Mouse (Mus musculus) liver, embryonic 14.5 days (tissue): ENCODE data around the gene Nfya. TPM values are rescaled to one million over a fixed set of nuclear protein-coding genes. Genes with fewer than 3 reads are reported as not detected.
A peak's percentile ranks its signal among the peaks of the same experiment; 100 is the strongest.

Experiments used
- ATAC-seq: fragments of 200-750 bp; cut with Nextera tagmentation; 2 replicates; pipeline ENCODE4 v1.8.0; 2017; ENCODE audit warnings: moderate number of reproducible peaks, mild to moderate bottlenecking, moderate library complexity; ENCODE audit not compliant: insufficient read depth
- DNase-seq, 3 experiments: peaks; one replicate each; pipeline ENCODE4 v3.0.0-alpha.2; 2012 to 2013; ENCODE audit warnings: low read depth in 3 of 3, low spot score in 3 of 3
- H3K27ac ChIP-seq: fragments of 300-500 bp; sonication (generic); 2 replicates; pipeline ENCODE4 v1.5.1; 2014; ENCODE audit warnings: moderate library complexity, mild to moderate bottlenecking, control low read depth, inconsistent platforms
- H3K27me3 ChIP-seq: fragments of 300-500 bp; sonication (generic); 2 replicates; pipeline ENCODE4 v1.6.1; 2014; ENCODE audit warnings: mild to moderate bottlenecking, low read length, moderate library complexity; ENCODE audit not compliant: control insufficient read depth, insufficient read depth
- H3K36me3 ChIP-seq: fragments of 300-500 bp; sonication (generic); replicated peaks from 2 replicates; pipeline ENCODE4 v1.6.1; 2014; ENCODE audit warnings: low read depth; ENCODE audit not compliant: control insufficient read depth, insufficient read depth
- H3K4me1 ChIP-seq, 2 experiments: fragments of 200-500 bp in 1 of 2; fragments of 300-500 bp in 1 of 2; sonication (generic) in 1 of 2; replicated peaks; 2 replicates each; pipeline ENCODE4 v1.6.1; 2012 to 2014; ENCODE audit warnings: antibody characterized with exemption in 1 of 2, inconsistent platforms in 1 of 2, low read length in 1 of 2; ENCODE audit not compliant: control insufficient read depth in 2 of 2, insufficient read depth in 2 of 2
- H3K4me2 ChIP-seq: fragments of 300-500 bp; sonication (generic); 2 replicates; pipeline ENCODE4 v1.6.1; 2014; ENCODE audit warnings: low read depth, mild to moderate bottlenecking, control low read depth, moderate library complexity
- H3K4me3 ChIP-seq, 2 experiments: fragments of 200-500 bp in 1 of 2; fragments of 300-500 bp in 1 of 2; sonication (generic) in 1 of 2; 2 replicates each; pipeline ENCODE4 v1.5.1; 2012 to 2014; ENCODE audit warnings: low read depth in 2 of 2, low read length in 2 of 2, mild to moderate bottlenecking in 2 of 2, control low read depth in 1 of 2, inconsistent platforms in 1 of 2, moderate library complexity in 1 of 2; ENCODE audit not compliant: insufficient read depth in 1 of 2
- H3K9ac ChIP-seq: fragments of 300-500 bp; sonication (generic); replicated peaks from 2 replicates; pipeline ENCODE4 v1.6.1; 2014; ENCODE audit warnings: mild to moderate bottlenecking, control low read depth, moderate library complexity
- H3K9me3 ChIP-seq: fragments of 300-500 bp; sonication (generic); 2 replicates; pipeline ENCODE4 v1.6.1; 2016; ENCODE audit warnings: low read length, mixed read lengths; ENCODE audit not compliant: control insufficient read depth
- CTCF ChIP-seq: IDR thresholded peaks from 2 replicates; pipeline ENCODE4 v1.5.1; 2016; ENCODE audit warnings: antibody characterized with exemption, low read depth, control low read depth
- EP300 ChIP-seq: IDR thresholded peaks from 2 replicates; pipeline ENCODE4 v1.6.1; 2016; ENCODE audit warnings: antibody characterized with exemption, low read depth
- WGBS: fragments of 180-500 bp; shearing (Covaris S2); extraction: QIAGEN DNeasy Blood & Tissue Kit; methylation state at CpG from one replicate; pipeline ENCODE4 v1.1.7; 2014; ENCODE audit not compliant: insufficient replicate concordance; 5-methylcytosine and 5-hydroxymethylcytosine counted together
- polyA plus RNA-seq, 2 experiments: library from polyadenylated mRNA; depleted of rRNA in 1 of 2; stranded (reverse) in 1 of 2; unstranded in 1 of 2; fragments of >200 nt; fragmentation: Nextera tagmentation in 1 of 2; extraction: Ambion mirVana in 1 of 2; gene quantifications; 2 replicates each; pipeline versions ENCODE4 v1.2.1 to v1.2.3; 2012 to 2014

The Nfya gene
- polyA plus RNA-seq, 2 experiments = 6.9 to 32.7 TPM

DNA sequence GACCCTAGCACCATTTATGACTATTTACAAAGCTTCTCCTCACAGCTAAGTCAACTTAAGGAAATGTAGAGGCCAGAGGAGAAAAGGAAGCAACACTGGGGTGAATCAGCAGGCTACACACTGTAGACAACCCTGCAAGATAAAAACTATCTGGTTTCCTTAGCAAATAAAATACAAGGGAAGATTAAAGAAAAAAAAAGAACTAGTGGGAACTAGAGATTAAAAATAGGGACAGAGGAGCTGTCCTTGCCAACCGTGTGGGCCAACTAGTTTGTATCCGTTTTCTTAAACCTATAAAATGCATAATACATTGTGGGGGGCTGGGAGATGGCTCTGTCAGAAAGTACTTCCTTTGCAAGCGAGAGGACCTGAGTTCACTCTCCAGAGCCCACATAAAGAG, 67.8 kb downstream of the Nfya start:
- peaks cover 4 to 6% of the 10 kb centered on the region in 2 experiments; a peak in 2 of 4 replicates for H3K4me1 ChIP-seq
- no peak for ATAC-seq
- no peak overlapping the region; the same call in 1 of the 2 replicates for H3K9ac ChIP-seq
- peak in 1 of 3 experiments; percentile 19 for DNase-seq
- H3K27ac ChIP-seq = no peak overlapping the region
- H3K9me3 ChIP-seq = no peaks in the 10 kb centered on the region
- no peaks in the 10 kb centered on the region for H3K36me3 ChIP-seq
- 19% methylated on average over 3 of the region's 3 CpGs for WGBS
- TF ChIP-seq CTCF = no peak
- TF ChIP-seq EP300 = no peak
- H3K27me3 ChIP-seq = no peaks in the 10 kb centered on the region
- no peak overlapping the region for H3K4me2 ChIP-seq
- H3K4me3 ChIP-seq = no peak overlapping the region

DNA sequence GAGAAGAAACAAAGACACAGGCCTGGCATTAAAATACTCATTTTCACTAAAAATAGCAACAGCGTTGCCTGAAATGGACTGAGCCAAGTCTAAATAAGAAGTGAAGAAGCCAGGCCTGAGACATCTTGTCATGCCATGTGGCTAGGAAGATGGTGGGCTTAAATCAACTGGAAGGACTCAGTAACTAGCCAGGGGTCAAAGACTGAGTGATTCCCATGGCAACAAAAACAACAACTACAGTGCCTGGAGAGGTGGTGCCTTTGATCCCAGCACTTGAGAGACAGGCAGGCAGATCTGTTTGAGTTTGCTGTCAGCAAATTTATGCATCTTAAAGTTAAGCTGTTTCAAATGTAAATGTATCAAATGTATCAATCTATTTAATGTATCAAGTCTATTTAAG, 69.4 kb downstream of the Nfya start:
- TF ChIP-seq CTCF (no peak), EP300 (no peak)
- no peak overlapping the region for H3K4me3 ChIP-seq
- peaks cover 4 to 6% of the 10 kb centered on the region in 2 experiments; a peak in 2 of 4 replicates for H3K4me1 ChIP-seq
- H3K27ac ChIP-seq = no peak overlapping the region
- H3K27me3 ChIP-seq = no peaks in the 10 kb centered on the region
- DNase-seq = no peak
- H3K36me3 ChIP-seq = no peaks in the 10 kb centered on the region
- 89% methylated on average over 1 of the region's 1 CpGs for WGBS
- no peak overlapping the region for H3K4me2 ChIP-seq
- no peak overlapping the region for H3K9ac ChIP-seq
- no peak for ATAC-seq
- H3K9me3 ChIP-seq = no peaks in the 10 kb centered on the region

Other genes starting within 250 kb of the Nfya start
- gene A530064D06Rik, start 242.6 kb downstream of the Nfya start, polyA plus RNA-seq (2012; rRNA removed) = 0.20 and 0.25 TPM in 2 replicates
- 0.44 and 0.51 TPM in 2 replicates for gene A530064D06Rik, start 242.6 kb downstream of the Nfya start, polyA plus RNA-seq (2014; fragmentation: Nextera tagmentation; extraction: Ambion mirVana)
- 0.32 TPM in 2 replicates for gene Trem1, start 177.1 kb downstream of the Nfya start, polyA plus RNA-seq (2012; rRNA removed)
- 0.58 and 0.84 TPM in 2 replicates for gene Trem1, start 177.1 kb downstream of the Nfya start, polyA plus RNA-seq (2014; fragmentation: Nextera tagmentation; extraction: Ambion mirVana)
- gene Trem3, start 162.1 kb downstream of the Nfya start, polyA plus RNA-seq (2012; rRNA removed) = 1.2 and 1.6 TPM in 2 replicates
- 2.8 and 4.1 TPM in 2 replicates for gene Trem3, start 162.1 kb downstream of the Nfya start, polyA plus RNA-seq (2014; fragmentation: Nextera tagmentation; extraction: Ambion mirVana)
- 4.3 and 4.6 TPM in 2 replicates for gene Treml4, start 145.6 kb downstream of the Nfya start, polyA plus RNA-seq (2012; rRNA removed)
- 3.3 and 5.7 TPM in 2 replicates for gene Treml4, start 145.6 kb downstream of the Nfya start, polyA plus RNA-seq (2014; fragmentation: Nextera tagmentation; extraction: Ambion mirVana)
- gene Treml2, start 110.4 kb downstream of the Nfya start, polyA plus RNA-seq (2012; rRNA removed) = 10.6 and 10.7 TPM in 2 replicates
- gene Treml2, start 110.4 kb downstream of the Nfya start, polyA plus RNA-seq (2014; fragmentation: Nextera tagmentation; extraction: Ambion mirVana) = 2.1 and 2.7 TPM in 2 replicates
- 1.8 and 2.4 TPM in 2 replicates for gene B430306N03Rik, start 93.8 kb downstream of the Nfya start, polyA plus RNA-seq (2012; rRNA removed)
- 1.9 and 2.6 TPM in 2 replicates for gene B430306N03Rik, start 93.8 kb downstream of the Nfya start, polyA plus RNA-seq (2014; fragmentation: Nextera tagmentation; extraction: Ambion mirVana)
- 3.5 and 6.4 TPM in 2 replicates for gene Trem2, start 63.5 kb downstream of the Nfya start, polyA plus RNA-seq (2012; rRNA removed)
- gene Trem2, start 63.5 kb downstream of the Nfya start, polyA plus RNA-seq (2014; fragmentation: Nextera tagmentation; extraction: Ambion mirVana) = 2.9 and 3.1 TPM in 2 replicates
- 16.2 and 16.4 TPM in 2 replicates for gene Treml1, start 50.0 kb downstream of the Nfya start, polyA plus RNA-seq (2012; rRNA removed)
- 13.9 and 20.3 TPM in 2 replicates for gene Treml1, start 50.0 kb downstream of the Nfya start, polyA plus RNA-seq (2014; fragmentation: Nextera tagmentation; extraction: Ambion mirVana)
- gene Oard1, start 108 bp upstream of the Nfya start, polyA plus RNA-seq (2012; rRNA removed) = 16.6 and 28.2 TPM in 2 replicates
- gene Oard1, start 108 bp upstream of the Nfya start, polyA plus RNA-seq (2014; fragmentation: Nextera tagmentation; extraction: Ambion mirVana) = 51.1 and 52.4 TPM in 2 replicates
- 0.12 and 0.27 TPM in 2 replicates for gene Apobec2, start 23.0 kb upstream of the Nfya start, polyA plus RNA-seq (2012; rRNA removed)
- gene Apobec2, start 23.0 kb upstream of the Nfya start, polyA plus RNA-seq (2014; fragmentation: Nextera tagmentation; extraction: Ambion mirVana) = 0.36 and 0.48 TPM in 2 replicates
- 169 and 210 TPM in 2 replicates for gene Tspo2, start 41.6 kb upstream of the Nfya start, polyA plus RNA-seq (2012; rRNA removed)
- 168 and 176 TPM in 2 replicates for gene Tspo2, start 41.6 kb upstream of the Nfya start, polyA plus RNA-seq (2014; fragmentation: Nextera tagmentation; extraction: Ambion mirVana)
- 4.8 and 5.8 TPM in 2 replicates for gene Unc5cl, start 45.0 kb upstream of the Nfya start, polyA plus RNA-seq (2012; rRNA removed)
- 3.0 and 4.2 TPM in 2 replicates for gene Unc5cl, start 45.0 kb upstream of the Nfya start, polyA plus RNA-seq (2014; fragmentation: Nextera tagmentation; extraction: Ambion mirVana)